Mouse (Mus musculus): Measurements from ENCODE around the gene Arnt2.

DNA sequence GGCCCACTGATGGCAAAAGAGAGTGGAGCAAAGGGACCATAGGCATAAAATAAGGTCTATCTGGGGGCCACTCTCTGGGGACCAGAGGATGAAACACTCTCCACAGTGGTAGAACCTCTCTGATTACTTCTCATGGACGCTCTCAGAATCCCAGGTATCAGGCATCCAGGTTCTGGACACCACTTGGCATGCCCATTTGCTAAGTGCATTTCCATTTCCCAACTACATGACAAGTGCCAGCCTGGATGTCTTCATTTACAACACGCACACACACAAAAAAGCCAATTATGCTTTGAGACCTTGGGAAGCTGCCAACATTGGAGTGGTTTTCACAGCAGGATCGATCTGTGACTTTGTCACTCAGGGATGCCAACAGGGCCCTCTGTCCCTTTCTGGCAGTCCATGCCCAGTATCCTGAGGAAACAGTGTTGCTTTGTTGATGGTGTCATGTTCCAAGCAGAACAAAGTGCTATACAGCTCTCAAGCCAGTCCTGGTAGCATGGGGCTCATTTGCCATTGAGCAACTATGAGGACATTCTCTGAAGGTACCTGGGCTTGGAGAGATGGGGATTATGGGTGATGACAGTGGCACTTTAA is 102.5 kb downstream of the Arnt2 start:
- no peak for TF ChIP-seq POLR2A (IDR thresholded peaks at IDR 0.05; ENCODE audit: low read depth, low read length)
- no peak for TF ChIP-seq CTCF (conservative IDR thresholded peaks at IDR 0.05 in 1 of 2, IDR thresholded peaks at IDR 0.05 in 1 of 2; ENCODE audit: low read depth in 2 of 2, low read length in 2 of 2)
- no peak for TF ChIP-seq USF1 (IDR thresholded peaks at IDR 0.05; ENCODE audit: low read depth, low read length)
- no peak for TF ChIP-seq RAD21 (IDR thresholded peaks at IDR 0.05; ENCODE audit: low read depth, low read length)
- no peak for TF ChIP-seq NRF1 (IDR thresholded peaks at IDR 0.05; ENCODE audit: low read depth, low read length)
- TF ChIP-seq PAX5 (IDR thresholded peaks at IDR 0.05; ENCODE audit: low read length), result no peak
- TF ChIP-seq RCOR1 (conservative IDR thresholded peaks at IDR 0.05; ENCODE audit: low read depth, low read length), result no peak
- TF ChIP-seq EP300 (IDR thresholded peaks at IDR 0.05; ENCODE audit: low read length), result no peak
- no peak for TF ChIP-seq BHLHE40 (IDR thresholded peaks at IDR 0.05; ENCODE audit: low read depth, low read length)
- no peak for TF ChIP-seq ZNF384 (IDR thresholded peaks at IDR 0.05; ENCODE audit: low read depth, low read length)
- TF ChIP-seq ELF1 (IDR thresholded peaks at IDR 0.05; ENCODE audit: low read depth, low read length), result no peak
- TF ChIP-seq NELFE (IDR thresholded peaks at IDR 0.05; ENCODE audit: low read depth, low read length), result no peak
- no peak for TF ChIP-seq TCF12 (IDR thresholded peaks at IDR 0.05; ENCODE audit: low read depth, low read length)
- TF ChIP-seq MYC (IDR thresholded peaks at IDR 0.05; ENCODE audit: low read depth, low read length), result no peak
